Mouse (Mus musculus) thymus, adult 18-20 months (tissue): ENCODE measurements at regions not wholly inside any gene's neighbourhood (a gene's known extent, or its start where the extent isn't known, plus 50 kb on each side); places are given as distances from the start of the nearest gene placed in this dataset.

Experiments
- DNase-seq, 2 experiments: peaks; one replicate each; pipeline ENCODE4 v3.0.0; 2022; ENCODE audit warnings: mixed read lengths in 2 of 2

- no peak for DNase-seq
These were observed 122.5 kb upstream of the Twist2 start for GRCm38 (mm10) chr1:91678789-91679188.

DNA sequence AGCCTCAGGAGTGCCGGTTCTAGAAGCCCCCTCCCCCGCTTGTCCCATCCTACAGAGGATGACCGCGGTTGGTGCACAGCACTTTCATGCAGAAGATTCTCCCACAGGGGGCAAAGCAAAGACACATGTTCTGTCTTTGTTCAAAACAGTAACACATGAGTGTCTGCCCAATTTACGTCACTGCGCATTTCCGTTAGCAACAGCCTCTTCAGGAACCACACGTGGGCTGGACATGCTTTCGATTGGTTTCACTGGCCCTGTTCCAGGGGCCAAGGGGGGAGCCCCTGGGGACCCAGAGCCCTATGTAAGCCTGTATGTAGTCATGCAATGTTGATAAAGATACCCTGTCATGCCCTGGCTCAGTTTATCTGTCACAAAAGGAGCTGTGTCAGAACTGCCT is 116.2 kb upstream of the Twist2 start:
- no peak for DNase-seq

DNA sequence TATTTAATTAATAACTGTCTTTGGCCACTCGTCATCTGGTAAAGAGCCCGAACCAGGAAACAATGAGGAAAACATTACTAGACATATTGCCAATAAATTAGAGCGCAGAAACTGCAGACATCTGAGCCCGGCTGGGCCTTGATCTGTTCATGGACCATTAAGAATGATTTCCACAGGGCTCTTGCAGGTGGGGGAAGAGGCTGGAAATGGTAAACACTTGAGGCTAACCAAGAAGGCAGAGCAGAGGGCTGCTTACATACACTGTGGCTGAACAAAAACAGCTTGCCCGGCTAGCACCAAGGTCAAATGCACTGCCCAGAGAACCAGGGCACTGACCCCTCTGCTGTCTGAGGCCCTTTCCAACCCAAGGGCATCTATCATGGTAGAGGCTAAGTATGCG is 115.5 kb upstream of the Twist2 start:
- DNase-seq = no peak

DNA sequence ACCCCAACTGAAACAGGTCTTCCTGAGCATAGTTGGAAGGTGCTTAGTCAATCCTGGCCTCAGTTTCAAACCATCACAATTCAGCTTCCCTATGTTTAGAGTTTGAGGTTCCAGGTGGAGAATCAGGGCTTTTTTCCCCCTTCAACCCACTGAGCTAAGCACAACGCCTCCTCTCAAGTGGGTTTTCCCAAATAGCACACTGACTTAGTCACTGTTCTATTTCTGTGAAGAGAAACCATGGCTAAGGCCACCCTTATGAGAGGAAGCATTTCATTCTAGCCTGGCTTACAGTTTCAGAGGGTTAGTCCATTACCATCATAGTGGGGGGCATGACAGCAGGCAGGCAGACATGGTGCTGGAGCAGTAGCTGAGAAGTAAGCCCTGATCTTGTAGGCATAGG is 109.7 kb upstream of the Twist2 start:
- no peak for DNase-seq

DNA sequence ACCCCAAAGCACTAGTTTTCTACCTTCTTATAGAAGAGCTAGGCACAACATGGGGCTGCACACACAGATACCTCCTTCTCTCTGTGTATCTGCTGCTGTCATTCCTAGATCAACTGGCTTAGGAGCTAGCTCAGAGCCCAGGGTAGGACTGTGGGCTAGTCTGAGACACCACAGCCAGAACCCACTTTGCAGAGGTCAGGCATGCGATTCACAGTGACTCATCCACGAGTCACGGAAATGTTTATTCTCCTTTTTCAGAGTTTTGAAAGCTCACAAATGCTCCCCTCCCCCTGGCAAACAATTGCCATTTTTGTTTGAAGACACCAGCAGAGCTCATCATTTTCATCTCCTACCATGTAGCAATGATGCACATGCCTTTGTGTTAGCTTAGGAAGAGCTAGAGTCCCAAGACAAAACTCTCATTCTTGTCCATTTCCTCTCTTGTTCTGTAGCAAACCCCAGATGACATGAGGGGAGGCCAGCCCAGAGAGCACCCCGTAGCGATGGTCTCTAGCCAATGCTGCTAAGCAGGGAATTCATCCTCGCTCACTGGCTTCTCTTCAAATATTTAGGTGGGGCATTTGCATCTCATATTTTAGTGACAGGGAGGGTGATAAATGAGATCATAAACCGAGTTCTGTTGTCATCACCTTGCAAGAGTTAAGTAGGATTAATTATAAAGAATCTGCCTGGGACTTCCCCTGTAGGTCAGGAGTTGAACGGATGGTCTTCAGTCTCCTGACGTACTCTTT is 108.4 kb upstream of the Twist2 start:
- DNase-seq = no peak

- no peak for DNase-seq
These were observed 104.2 kb upstream of the Twist2 start for GRCm38 (mm10) chr1:91697053-91697452.

- no peak for DNase-seq
These were observed 99.8 kb upstream of the Twist2 start for GRCm38 (mm10) chr1:91701475-91701874.

GRCm38 (mm10) chr1:91702021-91702420 is 99.2 kb upstream of the Twist2 start:
- DNase-seq = no peak

DNA sequence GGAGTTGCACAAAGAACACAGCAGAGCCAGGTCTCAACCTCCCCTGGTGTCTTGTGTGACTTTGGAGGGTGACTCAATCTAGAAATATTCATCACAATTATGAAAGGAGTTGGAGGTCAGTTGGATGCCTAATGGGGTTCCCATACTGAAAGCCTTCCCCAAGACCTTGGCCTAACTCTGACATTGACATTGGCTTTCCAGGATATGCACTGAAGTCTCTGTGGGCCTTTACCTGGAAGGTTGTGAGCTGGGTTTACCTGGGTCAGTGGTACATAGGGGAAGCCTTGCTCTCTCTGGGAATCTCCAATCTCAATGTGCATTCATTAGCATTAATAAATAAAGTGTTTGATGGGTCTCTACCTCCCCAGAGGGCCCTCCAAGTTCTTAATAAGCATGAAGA is 98.5 kb upstream of the Twist2 start:
- no peak for DNase-seq

DNA sequence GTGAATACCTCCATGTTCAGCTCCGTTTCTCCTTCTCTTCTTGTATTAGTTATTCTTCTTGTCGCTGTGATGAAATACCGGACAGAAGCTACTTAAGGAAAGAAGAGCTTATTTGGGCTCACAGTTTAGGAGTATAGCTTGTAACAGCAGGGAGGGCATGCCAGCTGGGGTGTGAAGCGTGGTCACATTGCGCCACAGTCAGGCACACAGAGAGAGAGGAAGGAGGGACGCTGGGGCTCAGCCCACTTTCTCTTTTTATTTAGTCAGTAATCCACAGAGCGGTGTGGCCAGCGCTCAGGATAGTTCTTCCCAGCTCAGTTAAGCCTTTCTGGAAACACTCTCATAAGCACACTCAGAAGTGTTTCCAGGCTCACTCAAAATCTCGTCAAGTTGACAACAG is 95.8 kb upstream of the Twist2 start:
- DNase-seq = no peak

DNA sequence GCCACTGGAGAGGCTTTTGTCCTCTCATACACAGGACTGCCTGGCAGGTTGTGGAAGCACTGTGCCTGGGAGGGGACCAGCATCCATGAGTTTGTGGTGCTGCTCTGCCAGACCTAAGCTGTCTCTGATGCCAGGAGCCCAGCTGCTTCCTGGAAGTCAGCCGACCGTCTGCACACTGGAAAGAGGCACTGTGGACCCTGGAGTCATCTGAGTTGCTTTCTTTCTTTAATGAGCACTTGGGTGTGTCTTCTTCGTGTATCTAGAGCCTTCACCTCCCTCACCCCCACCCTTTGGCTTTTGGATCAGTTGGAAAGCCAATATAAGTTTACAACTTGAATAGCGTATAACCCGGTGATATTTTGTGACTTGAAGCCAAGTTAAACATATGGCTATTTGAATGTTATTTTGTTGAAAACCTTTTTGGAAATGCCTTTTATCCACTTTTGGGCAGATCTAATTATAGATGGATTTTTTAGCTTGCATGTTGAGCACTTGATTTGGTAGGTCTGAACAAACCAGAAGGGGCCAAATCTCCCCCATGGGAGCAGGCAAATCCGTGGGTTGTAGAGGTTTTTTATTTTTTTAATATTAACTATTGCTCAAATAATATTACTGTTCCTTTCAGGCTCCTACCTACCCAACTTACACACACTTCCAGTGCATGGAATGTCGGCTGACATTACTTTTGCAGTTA is 92.6 kb upstream of the Twist2 start:
- DNase-seq = no peak

DNA sequence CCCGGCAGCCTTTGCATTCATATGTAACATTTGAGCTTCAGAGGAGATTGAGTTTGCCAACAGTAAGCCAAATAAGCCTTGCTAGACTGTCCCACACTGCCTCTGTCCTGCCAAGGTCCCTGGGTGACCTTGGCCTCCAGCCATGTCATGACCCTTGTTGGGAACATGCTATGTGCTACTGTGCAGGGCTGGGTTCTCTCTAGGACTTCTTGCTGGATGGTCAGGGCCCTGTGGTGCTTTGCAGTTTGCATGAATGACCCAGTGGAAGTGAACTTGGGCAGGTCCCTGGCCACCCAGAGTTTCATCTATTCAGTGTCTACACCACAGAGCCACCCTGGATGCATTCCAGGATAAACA is 92.0 kb upstream of the Twist2 start:
- no peak for DNase-seq

DNA sequence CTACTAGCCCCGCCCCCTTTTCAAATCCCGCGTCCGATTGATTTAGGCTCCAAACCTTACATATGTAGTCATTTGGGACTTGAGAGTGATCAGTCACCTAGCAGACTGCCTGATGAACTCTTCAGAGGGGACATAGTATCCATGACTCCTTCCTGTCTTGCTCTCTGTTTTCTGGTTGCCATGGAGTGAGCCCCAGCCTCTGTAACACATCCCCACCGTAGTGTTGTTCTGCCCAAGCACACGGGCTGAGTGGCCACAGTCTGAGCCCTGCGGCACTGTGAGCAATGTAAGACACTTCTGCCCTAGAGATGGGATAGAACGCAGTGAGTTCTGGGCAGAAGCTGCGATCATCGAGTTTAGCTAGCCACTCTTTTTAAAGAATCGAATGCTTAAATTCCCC is 88.1 kb upstream of the Twist2 start:
- no peak for DNase-seq

GRCm38 (mm10) chr1:91714266-91714665 is 87.0 kb upstream of the Twist2 start:
- DNase-seq = no peak

- no peak for DNase-seq
These were observed 85.9 kb upstream of the Twist2 start for GRCm38 (mm10) chr1:91715341-91715740.

- no peak for DNase-seq
These were observed 85.5 kb upstream of the Twist2 start for GRCm38 (mm10) chr1:91715791-91716190.

GRCm38 (mm10) chr1:91716836-91717235 is 84.4 kb upstream of the Twist2 start:
- DNase-seq = no peak

DNA sequence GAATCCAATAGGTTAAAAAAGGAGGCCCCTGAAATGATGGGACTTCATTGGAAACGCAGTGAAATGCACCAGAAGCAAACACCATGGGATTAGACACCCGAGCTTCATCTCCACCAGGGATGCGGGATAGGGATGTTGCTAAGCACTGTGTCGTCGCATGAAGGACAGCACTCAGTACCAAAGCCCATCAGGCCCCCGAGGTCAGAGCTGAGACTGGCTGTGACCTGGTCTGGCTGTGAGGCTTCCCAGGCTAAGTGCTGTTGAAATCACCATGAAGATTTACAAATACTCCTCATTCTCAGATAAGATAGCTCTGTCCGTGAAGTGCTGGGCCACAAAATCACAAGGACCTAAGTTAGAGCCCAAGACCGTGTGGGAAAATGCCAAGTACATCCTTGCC is 83.3 kb upstream of the Twist2 start:
- no peak for DNase-seq

DNA sequence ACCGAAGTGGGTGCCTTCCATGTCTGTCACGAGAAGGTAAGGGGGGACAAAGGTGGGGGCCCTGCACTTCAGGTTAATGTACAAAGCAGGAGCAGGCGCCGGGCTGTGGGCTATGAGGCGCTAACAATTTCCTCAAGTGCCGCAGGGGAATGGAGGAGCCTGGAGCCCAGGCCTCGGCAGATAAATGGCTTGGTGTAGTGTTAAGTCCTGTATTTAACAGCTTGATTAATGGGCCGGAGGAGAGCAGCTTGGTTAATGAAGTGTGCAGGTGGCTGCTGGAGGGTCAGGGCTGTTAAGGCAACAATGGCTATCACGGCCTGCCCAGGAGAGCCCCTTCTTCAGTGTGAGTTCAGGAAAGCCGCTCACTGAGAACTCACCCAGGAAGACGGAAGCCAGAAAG is 72.0 kb upstream of the Twist2 start:
- no peak for DNase-seq

GRCm38 (mm10) chr1:91730281-91730680 is 71.0 kb upstream of the Twist2 start:
- DNase-seq = no peak

DNA sequence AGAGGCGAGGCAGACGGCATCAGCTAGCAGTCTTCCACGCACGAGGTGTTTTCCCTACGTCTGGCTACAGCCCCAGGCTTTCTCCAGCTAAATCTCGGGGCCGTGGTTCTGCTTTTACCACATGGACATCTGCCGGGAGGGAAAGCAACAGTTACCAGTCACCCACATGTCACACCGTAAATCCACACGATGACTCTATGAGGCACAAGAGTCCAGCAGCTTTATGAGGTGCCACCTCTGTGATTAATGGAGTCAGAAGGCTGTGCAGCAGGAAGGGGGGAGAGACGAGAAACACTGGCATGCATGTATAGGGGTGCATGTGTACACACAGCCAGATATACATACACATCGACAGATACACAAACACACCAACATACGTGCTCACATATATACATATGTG is 69.6 kb upstream of the Twist2 start:
- DNase-seq = no peak

GRCm38 (mm10) chr1:91732461-91732861 is 68.8 kb upstream of the Twist2 start:
- DNase-seq = no peak

- no peak for DNase-seq
These were observed 66.5 kb upstream of the Twist2 start for GRCm38 (mm10) chr1:91734731-91735130.

GRCm38 (mm10) chr1:91735436-91735835 is 65.8 kb upstream of the Twist2 start:
- no peak for DNase-seq

- DNase-seq = no peak
These were observed 60.6 kb upstream of the Twist2 start for GRCm38 (mm10) chr1:91740661-91741060.
